Mouse (Mus musculus) right cerebral cortex, adult 2 months (tissue): ENCODE measurements around the gene 0610010F05Rik.

ENCODE experiments used
- DNase-seq, 2 experiments: peaks; one replicate each; pipeline ENCODE4 v3.0.0; 2021 to 2022; ENCODE audit warnings: low spot score in 2 of 2

The 0610010F05Rik gene

DNA sequence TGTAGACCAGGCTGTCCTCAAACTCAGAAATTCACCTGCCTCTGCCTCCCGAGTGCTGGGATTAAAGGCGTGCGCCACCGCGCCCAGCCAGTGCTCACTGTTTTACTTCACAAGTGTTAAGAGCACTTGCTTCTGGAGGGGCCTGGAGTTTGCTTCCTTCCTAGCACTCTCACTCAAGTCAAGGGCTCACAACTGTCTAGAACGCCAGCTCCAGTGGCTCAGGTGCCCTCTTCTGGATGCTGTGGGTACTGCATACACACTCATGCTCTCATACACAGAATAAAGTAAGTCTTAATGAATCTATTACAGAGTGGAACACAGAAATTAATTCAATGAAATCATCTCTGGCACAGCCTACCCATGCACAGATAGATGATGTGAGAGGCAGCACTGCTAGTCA is 67.7 kb downstream of the 0610010F05Rik start:
- DNase-seq, result peak; percentile 86 to 90

DNA sequence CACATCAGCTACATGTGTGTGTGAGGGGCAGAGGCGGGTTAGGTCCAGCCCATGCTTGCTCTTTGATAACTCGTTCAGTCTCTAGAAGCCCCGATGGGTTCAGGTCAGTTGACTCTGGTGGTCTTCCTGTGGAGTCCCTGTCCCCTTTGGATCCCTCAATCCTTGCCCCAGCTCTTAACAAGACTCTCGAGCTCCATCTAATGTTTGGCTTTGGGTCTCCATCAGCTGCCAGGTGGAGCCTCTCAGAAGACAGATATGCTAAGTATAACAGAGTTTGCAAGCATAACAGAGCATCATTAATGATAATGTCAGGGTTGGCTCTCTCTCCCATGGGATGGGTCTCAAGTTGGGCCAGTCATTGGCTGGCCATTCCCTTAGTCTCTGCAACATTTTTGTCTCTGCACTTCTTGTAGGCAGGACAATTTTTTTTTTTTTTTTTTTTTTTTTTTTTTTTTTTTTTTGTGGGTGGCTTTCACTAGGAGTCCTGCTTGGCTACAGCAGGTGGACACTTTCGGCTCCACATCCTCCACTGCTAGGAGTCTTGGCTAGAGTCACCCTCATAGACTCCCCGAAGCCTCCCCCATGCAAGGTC is 76.3 kb downstream of the 0610010F05Rik start:
- no peak for DNase-seq

DNA sequence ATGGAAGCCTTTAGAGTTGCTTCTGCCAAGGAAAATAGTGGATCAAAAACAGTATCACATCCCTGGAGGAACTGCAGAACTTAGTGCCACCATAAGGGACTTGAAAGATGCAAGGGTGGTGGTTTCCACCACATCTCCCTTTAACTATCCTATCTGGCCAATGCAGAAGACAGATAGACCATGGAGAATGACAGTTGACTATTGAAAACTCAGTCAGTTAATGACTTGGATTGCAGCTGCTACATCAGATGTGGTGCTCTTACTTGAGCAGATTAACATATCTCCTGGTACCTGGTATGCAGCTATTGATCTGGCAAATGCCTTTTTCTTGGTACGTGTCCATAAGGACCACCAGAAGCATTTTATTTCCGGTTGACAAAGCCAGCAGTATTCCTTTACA is 96.0 kb downstream of the 0610010F05Rik start:
- no peak for DNase-seq

DNA sequence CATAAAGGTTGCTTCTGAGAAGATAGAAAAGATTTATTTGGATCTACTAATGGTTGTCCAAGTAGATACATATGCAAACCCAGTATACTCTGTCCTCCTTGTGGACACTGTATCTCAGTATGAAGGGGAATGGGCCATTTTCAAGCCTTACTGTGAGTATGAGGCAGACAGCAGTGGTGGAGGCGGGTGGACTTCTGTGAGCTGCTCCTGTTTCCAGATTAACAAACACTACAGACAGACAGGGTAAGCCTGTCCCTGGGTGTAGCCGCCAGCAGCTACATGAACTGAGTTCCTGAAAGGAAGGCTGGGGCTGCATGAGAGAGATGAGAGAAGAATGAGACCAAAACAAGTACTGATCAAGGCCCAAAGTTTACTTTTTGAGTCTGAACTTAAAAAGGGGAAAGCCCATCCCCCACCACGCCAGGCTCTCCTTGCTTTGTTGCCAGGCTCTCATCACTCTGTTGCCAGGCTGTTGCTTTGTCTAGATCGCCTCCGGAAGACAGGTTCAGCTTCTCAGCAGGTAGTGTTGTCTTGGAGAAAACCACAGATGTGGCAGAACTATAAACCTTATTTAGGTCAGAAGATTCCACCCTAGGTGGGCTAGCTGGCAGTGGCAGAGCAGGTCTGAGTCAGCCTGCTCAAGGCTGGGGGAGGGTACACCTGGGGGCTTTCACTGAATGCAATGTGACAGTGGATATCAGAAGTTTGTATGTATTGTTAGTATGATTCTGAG is 112.8 kb downstream of the 0610010F05Rik start, which contains the start of gene 1700093K21Rik:
Gene 1700093K21Rik, minus strand, starts transcription at position 683 of the 733 bp plus-strand sequence.
- peak in 1 of 2 experiments; percentile 16 for DNase-seq

DNA sequence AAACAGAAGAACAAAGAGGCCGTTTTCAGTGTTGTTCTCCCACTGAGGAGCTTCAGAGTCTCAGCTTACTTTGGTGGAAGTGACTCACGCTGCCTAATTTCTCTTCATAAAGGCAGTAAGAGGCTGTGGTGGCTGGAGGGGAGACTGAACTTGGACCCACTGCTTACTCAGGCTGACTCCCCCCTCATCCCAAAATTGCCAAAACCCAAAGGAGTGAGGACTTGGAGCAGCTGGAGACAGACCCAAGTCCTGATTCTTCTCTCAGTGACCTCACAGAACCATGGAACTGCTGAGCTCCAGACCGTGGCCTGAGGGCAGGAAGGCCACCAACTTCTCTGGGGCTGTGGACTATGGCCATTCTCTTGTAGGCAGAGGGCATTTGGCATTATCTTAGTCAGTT is 114.5 kb downstream of the 0610010F05Rik start:
- no peak for DNase-seq

DNA sequence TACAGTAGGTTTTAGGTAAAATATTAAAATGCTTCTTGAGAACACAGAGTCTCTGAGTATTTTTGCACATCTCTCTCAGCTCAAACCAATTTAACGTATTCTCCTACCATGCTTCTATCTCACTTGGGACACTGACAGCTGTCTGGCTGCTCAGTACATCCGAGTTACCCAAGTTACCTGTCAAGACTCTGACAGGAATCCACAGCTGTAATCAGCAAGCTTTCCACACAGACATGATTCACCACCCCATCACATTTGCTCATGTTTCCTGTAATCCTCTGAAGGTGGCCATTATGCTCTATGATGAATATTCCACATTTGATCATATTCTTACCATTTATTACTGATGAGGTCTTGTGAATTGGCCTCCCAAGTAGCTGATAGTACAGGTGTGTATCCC is 118.1 kb downstream of the 0610010F05Rik start:
- no peak for DNase-seq
